Mouse (Mus musculus) lung, adult 2 months (tissue): Measurements from ENCODE around the gene Lama2.

Experiments used
- CTCF ChIP-seq: fragments of 200-500 bp; IDR thresholded peaks from 2 replicates; pipeline ENCODE4 v1.5.1; 2011; ENCODE audit warnings: mild to moderate bottlenecking, low read length, control low read depth; ENCODE audit not compliant: insufficient read depth
- POLR2A ChIP-seq: fragments of 200-500 bp; IDR thresholded peaks from 2 replicates; pipeline ENCODE4 v1.6.1; 2011; ENCODE audit warnings: low read depth, mild to moderate bottlenecking, control low read depth, low read length, borderline replicate concordance; ENCODE audit errors: extremely low read depth

GRCm38 (mm10) chr10:27631002-27631401, 11.4 kb upstream of the Lama2 start:
- TF ChIP-seq CTCF, result no peak
- no peak for TF ChIP-seq POLR2A
